Mouse (Mus musculus) liver, embryonic 11.5 days (tissue): ENCODE results near the gene Blvrb. TPM values are rescaled to one million over a fixed set of nuclear protein-coding genes. Genes with fewer than 3 reads are reported as not detected.
A peak's percentile ranks its signal among the peaks of the same experiment; 100 is the strongest.

Experiments
- ATAC-seq: fragments of 200-750 bp; cut with Nextera tagmentation; replicated peaks from 2 replicates; pipeline ENCODE4 v1.8.0; 2017; ENCODE audit warnings: moderate number of reproducible peaks, mild to moderate bottlenecking, moderate TSS enrichment, moderate library complexity; ENCODE audit not compliant: low FRiP score
- DNase-seq: peaks from one replicate; pipeline ENCODE4 v3.0.0-alpha.2; 2017; ENCODE audit warnings: low spot score
- H3K27ac ChIP-seq: fragments of 300-500 bp; sonication (generic); 2 replicates; pipeline ENCODE4 v1.5.1; 2014; ENCODE audit warnings: mild to moderate bottlenecking, low read depth, low read length, control low read depth
- H3K27me3 ChIP-seq: fragments of 300-500 bp; sonication (generic); replicated peaks from 2 replicates; pipeline ENCODE4 v1.6.1; 2014; ENCODE audit warnings: low read length, mixed read lengths; ENCODE audit not compliant: control insufficient read depth, insufficient read depth
- H3K36me3 ChIP-seq: fragments of 300-500 bp; sonication (generic); 2 replicates; pipeline ENCODE4 v1.6.1; 2014; ENCODE audit warnings: mild to moderate bottlenecking, low read length, moderate library complexity, mixed read lengths; ENCODE audit not compliant: control insufficient read depth, insufficient read depth
- H3K4me1 ChIP-seq: fragments of 300-500 bp; sonication (generic); replicated peaks from 2 replicates; pipeline ENCODE4 v1.6.1; 2014; ENCODE audit warnings: low read length, mixed read lengths; ENCODE audit not compliant: control insufficient read depth, insufficient read depth
- H3K4me2 ChIP-seq: fragments of 300-500 bp; sonication (generic); 2 replicates; pipeline ENCODE4 v1.6.1; 2014; ENCODE audit warnings: mild to moderate bottlenecking, control low read depth, moderate library complexity
- H3K4me3 ChIP-seq: fragments of 300-500 bp; sonication (generic); 2 replicates; pipeline ENCODE4 v1.5.1; 2014; ENCODE audit warnings: low read depth, low read length, control low read depth
- H3K9ac ChIP-seq: fragments of 300-500 bp; sonication (generic); 2 replicates; pipeline ENCODE4 v1.6.1; 2014; ENCODE audit warnings: low read depth, low read length, control low read depth
- H3K9me3 ChIP-seq: fragments of 300-500 bp; sonication (generic); 2 replicates; pipeline ENCODE4 v1.6.1; 2016; ENCODE audit warnings: low read length, inconsistent platforms, mixed read lengths; ENCODE audit not compliant: control insufficient read depth
- WGBS: fragments of 180-500 bp; shearing (Covaris S2); extraction: QIAGEN DNeasy Blood & Tissue Kit; methylation state at CpG from one replicate; pipeline ENCODE4 v1.1.7; 2014; 5-methylcytosine and 5-hydroxymethylcytosine counted together
- polyA plus RNA-seq: library from polyadenylated mRNA; unstranded; fragments of >200 nt; fragmentation: Nextera tagmentation; extraction: Ambion mirVana; gene quantifications from 2 replicates; pipeline ENCODE4 v1.2.1, GENCODE M21; 2014

The Blvrb gene
- polyA plus RNA-seq, 1 experiment from 2014 or later, result 581 TPM

- H3K9me3 ChIP-seq, result no peaks in the 10 kb centered on the region
- peaks cover 11% of the 10 kb centered on the region for H3K36me3 ChIP-seq
- H3K4me2 ChIP-seq, result peak overlapping the region; percentile 77
- H3K27me3 ChIP-seq, result no peaks in the 10 kb centered on the region
- 15% methylated on average over 11 of the region's 11 CpGs for WGBS
- H3K4me1 ChIP-seq, result peaks cover 35% of the 10 kb centered on the region
- H3K4me3 ChIP-seq, result peak overlapping the region; percentile 26
- H3K9ac ChIP-seq, result peak overlapping the region; percentile 55
- peak overlapping the region; percentile 89 for H3K27ac ChIP-seq
- DNase-seq (peak; percentile 91), ATAC-seq (no peak)
Observed at GRCm38 (mm10) chr7:27480927-27481626, 33.3 kb downstream of the Blvrb start.

- peaks cover 33% of the 10 kb centered on the region for H3K4me1 ChIP-seq
- H3K36me3 ChIP-seq, result peaks cover 6% of the 10 kb centered on the region
- DNase-seq, result no peak
- WGBS, result 0% methylated on average over 12 of the region's 12 CpGs
- peak overlapping the region; percentile 89 for H3K27ac ChIP-seq
- H3K9me3 ChIP-seq, result no peaks in the 10 kb centered on the region
- H3K9ac ChIP-seq, result peak overlapping the region; percentile 55
- ATAC-seq, result peak; percentile 95
- peak overlapping the region; percentile 77 for H3K4me2 ChIP-seq
- H3K27me3 ChIP-seq, result no peaks in the 10 kb centered on the region
- H3K4me3 ChIP-seq, result peak overlapping the region; percentile 26
Observed at GRCm38 (mm10) chr7:27481627-27481969, 33.8 kb downstream of the Blvrb start.

- H3K9me3 ChIP-seq, result no peaks in the 10 kb centered on the region
- no peak for ATAC-seq
- no peak for DNase-seq
- H3K27me3 ChIP-seq, result no peaks in the 10 kb centered on the region
- no peak overlapping the region for H3K9ac ChIP-seq
- H3K36me3 ChIP-seq, result no peaks in the 10 kb centered on the region
- no peak overlapping the region for H3K4me3 ChIP-seq
- H3K27ac ChIP-seq, result no peak overlapping the region
- WGBS, result 82% methylated on average over 4 of the region's 4 CpGs
- H3K4me1 ChIP-seq, result peaks cover 34% of the 10 kb centered on the region
- H3K4me2 ChIP-seq, result no peak overlapping the region
Observed at GRCm38 (mm10) chr7:27483860-27484259, 36.1 kb downstream of the Blvrb start.

- Histone ChIP-seq H3K4me3 (peak overlapping the region; percentile 84), H3K9me3 (no peaks in the 10 kb centered on the region), H3K27me3 (no peaks in the 10 kb centered on the region), H3K4me1 (peaks cover 41% of the 10 kb centered on the region), H3K4me2 (peak overlapping the region; percentile 94), H3K27ac (peak overlapping the region; percentile 97), H3K36me3 (peaks cover 8% of the 10 kb centered on the region; the same call in 1 of the 2 replicates), H3K9ac (peak overlapping the region; percentile 86)
- ATAC-seq (no peak), DNase-seq (no peak)
- WGBS, result 3% methylated on average over 13 of the region's 13 CpGs
Observed at GRCm38 (mm10) chr7:27486102-27486769, 38.5 kb downstream of the Blvrb start.

GRCm38 (mm10) chr7:27486770-27487697 lies 39.3 kb downstream of the Blvrb start, which contains the start of gene Sertad1:
Sertad1 (plus strand) TSS chr7:27486910.
- Histone ChIP-seq H3K9me3 (no peaks in the 10 kb centered on the region), H3K27me3 (no peaks in the 10 kb centered on the region), H3K27ac (peak within 1 kb of the TSS; percentile 97), H3K9ac (peak within 1 kb of the TSS; percentile 86), H3K4me2 (peak within 1 kb of the TSS; percentile 94), H3K4me3 (peak within 1 kb of the TSS; percentile 84), H3K4me1 (peaks cover 46% of the 10 kb centered on the region), H3K36me3 (peaks cover 8% of the 10 kb centered on the region; the same call in 1 of the 2 replicates)
- WGBS, result under 1% methylated on average over 77 of the region's 80 CpGs
- peak; percentile 100 for DNase-seq
- ATAC-seq, result peak; percentile 85

- Histone ChIP-seq H3K4me2 (peak overlapping the region; percentile 94), H3K4me1 (peaks cover 40% of the 10 kb centered on the region), H3K27ac (peak overlapping the region; percentile 97), H3K4me3 (peak overlapping the region; percentile 84), H3K9me3 (no peaks in the 10 kb centered on the region), H3K9ac (peak overlapping the region; percentile 86), H3K36me3 (peaks cover 8% of the 10 kb centered on the region; the same call in 1 of the 2 replicates), H3K27me3 (no peaks in the 10 kb centered on the region)
- DNase-seq (no peak), ATAC-seq (no peak)
- WGBS, result under 1% methylated on average over 13 of the region's 13 CpGs
Observed at GRCm38 (mm10) chr7:27487740-27488268, 40.0 kb downstream of the Blvrb start.

- DNase-seq (no peak), ATAC-seq (no peak)
- H3K27ac ChIP-seq, result peak overlapping the region; percentile 96; the same call in 1 of the 2 replicates
- peak overlapping the region; percentile 68; the same call in 1 of the 2 replicates for H3K9ac ChIP-seq
- H3K9me3 ChIP-seq, result no peaks in the 10 kb centered on the region
- H3K4me2 ChIP-seq, result peak overlapping the region; percentile 78
- peaks cover 40% of the 10 kb centered on the region for H3K4me1 ChIP-seq
- peaks cover 8% of the 10 kb centered on the region; the same call in 1 of the 2 replicates for H3K36me3 ChIP-seq
- no peaks in the 10 kb centered on the region for H3K27me3 ChIP-seq
- no peak overlapping the region for H3K4me3 ChIP-seq
- WGBS, result 91% methylated on average over 25 of the region's 25 CpGs
Observed at GRCm38 (mm10) chr7:27489270-27489869, 41.6 kb downstream of the Blvrb start.

- ATAC-seq (no peak), DNase-seq (no peak)
- WGBS, result 31% methylated on average over 4 of the region's 4 CpGs
- H3K27ac ChIP-seq, result peak overlapping the region; percentile 96
- H3K27me3 ChIP-seq, result no peaks in the 10 kb centered on the region
- no peaks in the 10 kb centered on the region for H3K9me3 ChIP-seq
- peaks cover 40% of the 10 kb centered on the region for H3K4me1 ChIP-seq
- H3K36me3 ChIP-seq, result peaks cover 8% of the 10 kb centered on the region; the same call in 1 of the 2 replicates
- peak overlapping the region; percentile 78 for H3K4me2 ChIP-seq
- H3K9ac ChIP-seq, result peak overlapping the region; percentile 68
- H3K4me3 ChIP-seq, result peak overlapping the region; percentile 53
Observed at GRCm38 (mm10) chr7:27490227-27490542, 42.4 kb downstream of the Blvrb start.
